Mouse (Mus musculus): Measurements from ENCODE around the gene Cldn7. TPM values are rescaled to one million over a fixed set of nuclear protein-coding genes. Genes with fewer than 3 reads are reported as not detected.
A peak's percentile ranks its signal among the peaks of the same experiment; 100 is the strongest.

Cldn7 gene
- polyA plus RNA-seq, 1 experiment, result 106 TPM

- H3K9me3 ChIP-seq (replicated peaks; ENCODE audit: control insufficient read depth, insufficient read depth, low read length, poor library complexity, severe bottlenecking), result no peaks in the 10 kb centered on the region
- peaks cover 21% of the 10 kb centered on the region for H3K36me3 ChIP-seq (ENCODE audit: control insufficient read depth, insufficient read depth, low read length, poor library complexity, severe bottlenecking)
- no peak overlapping the region for H3K27ac ChIP-seq (ENCODE audit: insufficient read depth, low read length)
- TF ChIP-seq CTCF (IDR thresholded peaks at IDR 0.05; ENCODE audit: low read depth, low read length) (peak; percentile 30), EP300 (IDR thresholded peaks at IDR 0.05; ENCODE audit: insufficient read depth, low read depth, low read length) (no peak), POLR2A (IDR thresholded peaks at IDR 0.05; ENCODE audit: insufficient read depth, low read length) (no peak)
- no peak overlapping the region for H3K4me3 ChIP-seq (ENCODE audit: low read depth, low read length)
- H3K9ac ChIP-seq (ENCODE audit: low read depth, poor library complexity, severe bottlenecking), result no peak overlapping the region
- H3K27me3 ChIP-seq (ENCODE audit: control insufficient read depth, insufficient read depth, low read length, poor library complexity, severe bottlenecking), result no peaks in the 10 kb centered on the region
- H3K4me1 ChIP-seq (ENCODE audit: control insufficient read depth, insufficient read depth, low read length), result no peaks in the 10 kb centered on the region
Measured at GRCm38 (mm10) chr11:69994401-69995090, 30.0 kb downstream of the Cldn7 start.

GRCm38 (mm10) chr11:69995391-69995960, 30.9 kb downstream of the Cldn7 start, which contains the start of gene Phf23:
Phf23 (plus strand) TSS chr11:69995777.
- peak within 1 kb of the TSS; percentile 80 for H3K4me3 ChIP-seq (ENCODE audit: low read depth, low read length)
- no peaks in the 10 kb centered on the region for H3K27me3 ChIP-seq (ENCODE audit: control insufficient read depth, insufficient read depth, low read length, poor library complexity, severe bottlenecking)
- H3K4me1 ChIP-seq (ENCODE audit: control insufficient read depth, insufficient read depth, low read length), result no peaks in the 10 kb centered on the region
- H3K36me3 ChIP-seq (ENCODE audit: control insufficient read depth, insufficient read depth, low read length, poor library complexity, severe bottlenecking), result peaks cover 26% of the 10 kb centered on the region
- peak within 1 kb of the TSS; percentile 13 for H3K27ac ChIP-seq (ENCODE audit: insufficient read depth, low read length)
- TF ChIP-seq EP300 (IDR thresholded peaks at IDR 0.05; ENCODE audit: insufficient read depth, low read depth, low read length) (no peak), POLR2A (IDR thresholded peaks at IDR 0.05; ENCODE audit: insufficient read depth, low read length) (peak; percentile 74)
- H3K9ac ChIP-seq (ENCODE audit: low read depth, poor library complexity, severe bottlenecking), result peak within 1 kb of the TSS; percentile 97
- H3K9me3 ChIP-seq (replicated peaks; ENCODE audit: control insufficient read depth, insufficient read depth, low read length, poor library complexity, severe bottlenecking), result no peaks in the 10 kb centered on the region

GRCm38 (mm10) chr11:69996161-69997061, 31.8 kb downstream of the Cldn7 start:
- no peaks in the 10 kb centered on the region for H3K27me3 ChIP-seq (ENCODE audit: control insufficient read depth, insufficient read depth, low read length, poor library complexity, severe bottlenecking)
- peak overlapping the region; percentile 66 for H3K27ac ChIP-seq (ENCODE audit: insufficient read depth, low read length)
- peak overlapping the region; percentile 80 for H3K4me3 ChIP-seq (ENCODE audit: low read depth, low read length)
- H3K4me1 ChIP-seq (ENCODE audit: control insufficient read depth, insufficient read depth, low read length), result no peaks in the 10 kb centered on the region
- no peaks in the 10 kb centered on the region for H3K9me3 ChIP-seq (replicated peaks; ENCODE audit: control insufficient read depth, insufficient read depth, low read length, poor library complexity, severe bottlenecking)
- H3K9ac ChIP-seq (ENCODE audit: low read depth, poor library complexity, severe bottlenecking), result peak overlapping the region; percentile 97
- peaks cover 26% of the 10 kb centered on the region for H3K36me3 ChIP-seq (ENCODE audit: control insufficient read depth, insufficient read depth, low read length, poor library complexity, severe bottlenecking)
- no peak for TF ChIP-seq POLR2A (IDR thresholded peaks at IDR 0.05; ENCODE audit: insufficient read depth, low read length)
- no peak for TF ChIP-seq CTCF (IDR thresholded peaks at IDR 0.05; ENCODE audit: low read depth, low read length)
- no peak for TF ChIP-seq EP300 (IDR thresholded peaks at IDR 0.05; ENCODE audit: insufficient read depth, low read depth, low read length)

- no peaks in the 10 kb centered on the region for H3K9me3 ChIP-seq (replicated peaks; ENCODE audit: control insufficient read depth, insufficient read depth, low read length, poor library complexity, severe bottlenecking)
- peak overlapping the region; percentile 97 for H3K9ac ChIP-seq (ENCODE audit: low read depth, poor library complexity, severe bottlenecking)
- H3K27me3 ChIP-seq (ENCODE audit: control insufficient read depth, insufficient read depth, low read length, poor library complexity, severe bottlenecking), result no peaks in the 10 kb centered on the region
- no peaks in the 10 kb centered on the region for H3K4me1 ChIP-seq (ENCODE audit: control insufficient read depth, insufficient read depth, low read length)
- H3K4me3 ChIP-seq (ENCODE audit: low read depth, low read length), result peak overlapping the region; percentile 80
- peaks cover 26% of the 10 kb centered on the region for H3K36me3 ChIP-seq (ENCODE audit: control insufficient read depth, insufficient read depth, low read length, poor library complexity, severe bottlenecking)
- H3K27ac ChIP-seq (ENCODE audit: insufficient read depth, low read length), result peak overlapping the region; percentile 66; the same call in 1 of the 2 replicates
- TF ChIP-seq POLR2A (IDR thresholded peaks at IDR 0.05; ENCODE audit: insufficient read depth, low read length) (peak; percentile 28), EP300 (IDR thresholded peaks at IDR 0.05; ENCODE audit: insufficient read depth, low read depth, low read length) (no peak)
Measured at GRCm38 (mm10) chr11:69997070-69997509, 32.5 kb downstream of the Cldn7 start.

GRCm38 (mm10) chr11:69998567-69999491, 34.2 kb downstream of the Cldn7 start:
- H3K9me3 ChIP-seq (replicated peaks; ENCODE audit: control insufficient read depth, insufficient read depth, low read length, poor library complexity, severe bottlenecking), result no peaks in the 10 kb centered on the region
- H3K4me3 ChIP-seq (ENCODE audit: low read depth, low read length), result no peak overlapping the region
- TF ChIP-seq CTCF (IDR thresholded peaks at IDR 0.05; ENCODE audit: low read depth, low read length) (peak; percentile 45), POLR2A (IDR thresholded peaks at IDR 0.05; ENCODE audit: insufficient read depth, low read length) (no peak)
- H3K36me3 ChIP-seq (ENCODE audit: control insufficient read depth, insufficient read depth, low read length, poor library complexity, severe bottlenecking), result peaks cover 26% of the 10 kb centered on the region
- H3K4me1 ChIP-seq (ENCODE audit: control insufficient read depth, insufficient read depth, low read length), result no peaks in the 10 kb centered on the region
- H3K27me3 ChIP-seq (ENCODE audit: control insufficient read depth, insufficient read depth, low read length, poor library complexity, severe bottlenecking), result no peaks in the 10 kb centered on the region
- H3K9ac ChIP-seq (ENCODE audit: low read depth, poor library complexity, severe bottlenecking), result no peak overlapping the region
- no peak overlapping the region for H3K27ac ChIP-seq (ENCODE audit: insufficient read depth, low read length)

Measured in ES-Bruce4 (cell line).